In the genomic region with DNA sequence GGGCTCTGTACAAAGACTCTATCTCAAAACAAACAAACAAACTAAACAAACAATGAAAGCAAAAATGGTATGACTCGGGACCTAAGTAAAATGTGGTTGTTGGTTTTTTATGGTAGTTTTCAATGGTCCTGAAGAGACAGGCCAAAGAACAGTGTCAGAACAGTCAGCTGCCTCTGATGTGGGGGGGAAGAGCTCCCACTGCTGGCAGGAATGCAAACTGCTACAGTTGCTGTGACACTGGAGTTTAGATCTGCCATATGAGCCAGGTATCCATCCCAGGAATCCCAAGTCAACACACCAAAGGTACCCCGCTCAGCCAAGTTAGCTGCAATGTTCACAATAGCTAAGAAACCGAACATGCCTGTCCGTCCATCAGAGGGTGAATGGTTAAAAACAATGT, we compare ENCODE assay signal across 9 mouse cellular contexts. TPM values are rescaled to one million over a fixed set of nuclear protein-coding genes. Genes with fewer than 3 reads are reported as not detected.
DNase-seq lines count a peak whose midpoint lies in the region; ATAC-seq and TF ChIP-seq lines count a peak whose summit lies in the region.
"Had no signal": no experiment of that assay in that cellular context is flagged by ENCODE, and none has a peak within 500 bp of the region (broad histone marks: within the 10 kb centered on the region; RNA-seq: fewer than 3 reads in every experiment).

No protein-coding gene starts in this region.

- no peaks in the 10 kb centered on the region for H3K4me1 ChIP-seq in liver, embryonic 12.5 days
- peaks cover 0 to 3% of the 10 kb centered on the region in 2 experiments; a peak in 2 of 4 replicates for H3K4me1 ChIP-seq in ES-E14 (ENCODE audit: control insufficient read depth in 2 of 2, insufficient read depth in 2 of 2, low read length in 2 of 2, poor library complexity in 1 of 2)
- no peaks in the 10 kb centered on the region; the same call in 1 of the 2 replicates for H3K4me1 ChIP-seq in lung, embryonic 14.5 days (ENCODE audit: insufficient read depth)

- H3K4me2 ChIP-seq in liver, embryonic 12.5 days = no peak overlapping the region
- no peak overlapping the region for H3K4me2 ChIP-seq in lung, embryonic 14.5 days

- no peaks in the 10 kb centered on the region for H3K27me3 ChIP-seq in liver, embryonic 12.5 days (replicated peaks)
- H3K27me3 ChIP-seq in lung, embryonic 14.5 days (ENCODE audit: insufficient read depth, low read length) = no peaks in the 10 kb centered on the region
- no peaks in the 10 kb centered on the region for H3K27me3 ChIP-seq in splenic B cell, adult 2 months (ENCODE audit: control insufficient read depth, insufficient read depth, low read length, poor library complexity, severe bottlenecking)

- H3K27ac ChIP-seq in liver, embryonic 12.5 days = no peak overlapping the region
- H3K27ac ChIP-seq in ES-E14 (ENCODE audit: insufficient read depth, low read depth, low read length, poor library complexity, severe bottlenecking) = no peak overlapping the region
- H3K27ac ChIP-seq in lung, embryonic 14.5 days (ENCODE audit: low read depth) = no peak overlapping the region

- H3K36me3 ChIP-seq in liver, embryonic 12.5 days = peaks cover 80% of the 10 kb centered on the region
- peaks cover 7% of the 10 kb centered on the region for H3K36me3 ChIP-seq in ES-E14 (ENCODE audit: control insufficient read depth, insufficient read depth, low read length, poor library complexity, severe bottlenecking)
- H3K36me3 ChIP-seq in lung, embryonic 14.5 days (ENCODE audit: insufficient read depth) = peaks cover 77% of the 10 kb centered on the region
- peaks cover 16% of the 10 kb centered on the region for H3K36me3 ChIP-seq in splenic B cell, adult 2 months (ENCODE audit: control insufficient read depth, insufficient read depth, low read length, poor library complexity, severe bottlenecking)

- no peak for ATAC-seq in liver, embryonic 12.5 days
- ATAC-seq in lung, embryonic 14.5 days (ENCODE audit: insufficient read depth) = peak; percentile 52; the same call in 1 of the 2 replicates

- no peak overlapping the region for H3K9ac ChIP-seq in liver, embryonic 12.5 days
- no peak overlapping the region for H3K9ac ChIP-seq in ES-E14 (ENCODE audit: insufficient read depth, low read depth, low read length, poor library complexity, severe bottlenecking)
- no peak overlapping the region for H3K9ac ChIP-seq in lung, embryonic 14.5 days

- in situ Hi-C loops in ES-E14 (cut with MboI; ENCODE audit: low sequenced_read_pairs in 2 of 2, unreplicated experiment in 2 of 2) = no loop called here

- peak; percentile 53 for DNase-seq in liver
- DNase-seq in ES-E14 (ENCODE audit: low read depth, low spot score) = peak; percentile 65
- DNase-seq in c-Kit-positive CD71-positive TER-119-positive erythroid progenitor cells, embryonic 14.5 days (ENCODE audit: low spot score) = peak; percentile 45
- peak; percentile 26 to 55 for DNase-seq in frontal cortex, postnatal 36 days (ENCODE audit: low spot score in 2 of 2)
- peak; percentile 72 to 73 for DNase-seq in kidney, postnatal 4 days
- DNase-seq in lung, embryonic 14.5 days = peak; percentile 87
- peak; percentile 75 for DNase-seq in splenic B cell, adult 2 months (ENCODE audit: low read depth, low spot score)

- WGBS in liver, embryonic 12.5 days (ENCODE audit: insufficient replicate concordance) = 46% methylated on average over 4 of the region's 4 CpGs
- WGBS in lung, embryonic 14.5 days = 59% methylated on average over 4 of the region's 4 CpGs

- no peaks in the 10 kb centered on the region for H3K9me3 ChIP-seq in liver, embryonic 12.5 days (replicated peaks)
- H3K9me3 ChIP-seq in ES-E14 (ENCODE audit: control insufficient read depth, insufficient read depth, low read depth, low read length) = no peaks in the 10 kb centered on the region
- H3K9me3 ChIP-seq in lung, embryonic 14.5 days (ENCODE audit: low read depth, low read length) = no peaks in the 10 kb centered on the region

- no peak overlapping the region for H3K4me3 ChIP-seq in liver, embryonic 12.5 days
- no peak overlapping the region for H3K4me3 ChIP-seq in ES-E14 (ENCODE audit: insufficient read depth in 1 of 2, low read depth in 1 of 2, low read length in 2 of 2, poor library complexity in 1 of 2, severe bottlenecking in 1 of 2)
- no peak overlapping the region for H3K4me3 ChIP-seq in lung, embryonic 14.5 days (ENCODE audit: low read depth, low read length)

- TF ChIP-seq CTCF in lung, embryonic 14.5 days (IDR thresholded peaks at IDR 0.05; ENCODE audit: low read depth) = peak; percentile 99

TF ChIP-seq in ES-E14, 5 proteins besides CTCF, POLR2A, EP300 and RAD21:
- peak; percentile 83 for TF ChIP-seq ZNF384 (IDR thresholded peaks at IDR 0.05; ENCODE audit: low read depth, low read length)
- TF ChIP-seq MAFK (IDR thresholded peaks at IDR 0.05; ENCODE audit: insufficient read depth, low read depth, low read length) = no peak
- TF ChIP-seq CHD2 (IDR thresholded peaks at IDR 0.05; ENCODE audit: low read depth, low read length) = no peak
- no peak for TF ChIP-seq HCFC1 (IDR thresholded peaks at IDR 0.05; ENCODE audit: borderline replicate concordance, insufficient read depth, low read length)
- TF ChIP-seq ZC3H11A (IDR thresholded peaks at IDR 0.05; ENCODE audit: borderline replicate concordance, low read depth, low read length) = no peak

RNA-seq across cellular contexts. Expression of a gene that starts 19.1 kb away (rescaled TPM):
- not detected in 2 replicates for polyA plus RNA-seq in liver, embryonic 12.5 days (2016; fragmentation: Nextera tagmentation; extraction: Ambion mirVana)
- not detected in 2 replicates for total RNA-seq in ES-E14 (2012; rRNA removed)
- polyA plus RNA-seq in lung, embryonic 14.5 days (2014; fragmentation: Nextera tagmentation; extraction: Ambion mirVana) = not detected in 2 replicates

RNA-seq across cellular contexts. Expression of a gene that starts 25.2 kb away (rescaled TPM):
- polyA plus RNA-seq in liver, embryonic 12.5 days (2016; fragmentation: Nextera tagmentation; extraction: Ambion mirVana) = 9.7 and 10.7 TPM in 2 replicates
- 17.4 and 18.0 TPM in 2 replicates for total RNA-seq in ES-E14 (2012; rRNA removed)
- polyA plus RNA-seq in lung, embryonic 14.5 days (2014; fragmentation: Nextera tagmentation; extraction: Ambion mirVana) = 19.2 and 24.5 TPM in 2 replicates

RNA-seq across cellular contexts. Expression of a gene that starts 25.2 kb away (rescaled TPM):
- polyA plus RNA-seq in liver, embryonic 12.5 days (2016; fragmentation: Nextera tagmentation; extraction: Ambion mirVana) = 56.4 and 59.0 TPM in 2 replicates
- 57.5 and 71.7 TPM in 2 replicates for total RNA-seq in ES-E14 (2012; rRNA removed)
- polyA plus RNA-seq in lung, embryonic 14.5 days (2014; fragmentation: Nextera tagmentation; extraction: Ambion mirVana) = 41.7 and 47.1 TPM in 2 replicates

RNA-seq across cellular contexts. Expression of a gene that starts 27.9 kb away (rescaled TPM):
- polyA plus RNA-seq in liver, embryonic 12.5 days (2016; fragmentation: Nextera tagmentation; extraction: Ambion mirVana) = 0.23 and 0.39 TPM in 2 replicates
- total RNA-seq in ES-E14 (2012; rRNA removed) = not detected in 2 replicates
- polyA plus RNA-seq in lung, embryonic 14.5 days (2014; fragmentation: Nextera tagmentation; extraction: Ambion mirVana) = not detected in 2 replicates
- polyA plus RNA-seq: frontal cortex, adult 2 months had no signal

RNA-seq across cellular contexts. Expression of a gene that starts 38.3 kb away (rescaled TPM):
- 1.6 and 2.2 TPM in 2 replicates for polyA plus RNA-seq in liver, embryonic 12.5 days (2016; fragmentation: Nextera tagmentation; extraction: Ambion mirVana)
- total RNA-seq in ES-E14 (2012; rRNA removed) = not detected in 2 replicates
- not detected in 2 replicates for polyA plus RNA-seq in lung, embryonic 14.5 days (2014; fragmentation: Nextera tagmentation; extraction: Ambion mirVana)
- polyA plus RNA-seq: frontal cortex, adult 2 months had no signal
